Mouse (Mus musculus): ENCODE data around the gene Ap1g2.
A peak's percentile ranks its signal among the peaks of the same experiment; 100 is the strongest.

- TF ChIP-seq POLR2A (IDR thresholded peaks at IDR 0.05; ENCODE audit: extremely low read depth, insufficient read depth, low read length), result peak; percentile 69; the same call in 1 of the 2 replicates
- no peak for TF ChIP-seq CTCF (IDR thresholded peaks at IDR 0.05; ENCODE audit: extremely low read depth, insufficient read depth, low read length)
Measured at GRCm38 (mm10) chr14:55108202-55108870, 1.9 kb upstream of the Ap1g2 start.
